Mouse (Mus musculus): Measurements from ENCODE around the gene Foxr1. TPM values are rescaled to one million over a fixed set of nuclear protein-coding genes. Genes with fewer than 3 reads are reported as not detected.
A peak's percentile ranks its signal among the peaks of the same experiment; 100 is the strongest.
"Not testable (repeated sequence)": the region's sequence is repeated elsewhere in the genome, so short reads cannot be mapped to it uniquely, and the experiment has no call there.

Gene Foxr1
- polyA plus RNA-seq, 1 experiment from 2014 or later, result not detected

- H3K4me2 ChIP-seq (ENCODE audit: low read depth, low read length), result no peak overlapping the region
- H3K27me3 ChIP-seq (ENCODE audit: control insufficient read depth, insufficient read depth, low read length), result no peaks in the 10 kb centered on the region
- no peak overlapping the region for H3K27ac ChIP-seq (ENCODE audit: low read depth, low read length)
- no peak for ATAC-seq (ENCODE audit: low read depth)
- peaks cover 11% of the 10 kb centered on the region; the same call in 1 of the 2 replicates for H3K4me1 ChIP-seq (ENCODE audit: control insufficient read depth, insufficient read depth, low read length)
- H3K9ac ChIP-seq (replicated peaks; ENCODE audit: low read depth, low read length), result no peak overlapping the region
- peaks cover 40% of the 10 kb centered on the region for H3K36me3 ChIP-seq (ENCODE audit: control insufficient read depth, insufficient read depth, low read length)
- H3K9me3 ChIP-seq (ENCODE audit: control insufficient read depth, low read length), result no peaks in the 10 kb centered on the region
- no peak overlapping the region for H3K4me3 ChIP-seq (ENCODE audit: low read depth, low read length)
- 89% methylated on average over 2 of the region's 2 CpGs for WGBS
These were observed 30.1 kb downstream of the Foxr1 start for GRCm38 (mm10) chr9:44410647-44411336.

GRCm38 (mm10) chr9:44408693-44409092, 32.2 kb downstream of the Foxr1 start:
- H3K27ac ChIP-seq (ENCODE audit: low read depth, low read length); H3K9ac ChIP-seq (replicated peaks; ENCODE audit: low read depth, low read length); H3K9me3 ChIP-seq (ENCODE audit: control insufficient read depth, low read length); ATAC-seq (ENCODE audit: low read depth); H3K27me3 ChIP-seq (ENCODE audit: control insufficient read depth, insufficient read depth, low read length): not testable (repeated sequence)
- Histone ChIP-seq H3K4me2 (ENCODE audit: low read depth, low read length) (peak overlapping the region; percentile 72), H3K4me3 (ENCODE audit: low read depth, low read length) (peak overlapping the region; percentile 77), H3K36me3 (ENCODE audit: control insufficient read depth, insufficient read depth, low read length) (peaks cover 53% of the 10 kb centered on the region), H3K4me1 (ENCODE audit: control insufficient read depth, insufficient read depth, low read length) (peaks cover 13% of the 10 kb centered on the region; the same call in 1 of the 2 replicates)
- WGBS, result 81% methylated on average over 9 of the region's 9 CpGs

GRCm38 (mm10) chr9:44407752-44408097, 33.2 kb downstream of the Foxr1 start:
- H3K4me2 ChIP-seq (ENCODE audit: low read depth, low read length), result peak overlapping the region; percentile 72
- ATAC-seq (ENCODE audit: low read depth), result no peak
- peaks cover 13% of the 10 kb centered on the region; the same call in 1 of the 2 replicates for H3K4me1 ChIP-seq (ENCODE audit: control insufficient read depth, insufficient read depth, low read length)
- WGBS, result under 1% methylated on average over 22 of the region's 24 CpGs
- peaks cover 55% of the 10 kb centered on the region for H3K36me3 ChIP-seq (ENCODE audit: control insufficient read depth, insufficient read depth, low read length)
- peak overlapping the region; percentile 77 for H3K4me3 ChIP-seq (ENCODE audit: low read depth, low read length)
- peak overlapping the region; percentile 95 for H3K27ac ChIP-seq (ENCODE audit: low read depth, low read length)
- H3K27me3 ChIP-seq (ENCODE audit: control insufficient read depth, insufficient read depth, low read length), result no peaks in the 10 kb centered on the region
- H3K9me3 ChIP-seq (ENCODE audit: control insufficient read depth, low read length), result no peaks in the 10 kb centered on the region
- H3K9ac ChIP-seq (replicated peaks; ENCODE audit: low read depth, low read length), result peak overlapping the region; percentile 83

- under 1% methylated on average over 51 of the region's 51 CpGs for WGBS
- no peaks in the 10 kb centered on the region for H3K9me3 ChIP-seq (ENCODE audit: control insufficient read depth, low read length)
- peak within 1 kb of the TSS; percentile 77 for H3K4me3 ChIP-seq (ENCODE audit: low read depth, low read length)
- H3K27ac ChIP-seq (ENCODE audit: low read depth, low read length), result peak within 1 kb of the TSS; percentile 95
- peaks cover 57% of the 10 kb centered on the region for H3K36me3 ChIP-seq (ENCODE audit: control insufficient read depth, insufficient read depth, low read length)
- ATAC-seq (ENCODE audit: low read depth), result peak; percentile 96
- H3K4me1 ChIP-seq (ENCODE audit: control insufficient read depth, insufficient read depth, low read length), result peaks cover 13% of the 10 kb centered on the region; the same call in 1 of the 2 replicates
- H3K9ac ChIP-seq (replicated peaks; ENCODE audit: low read depth, low read length), result peak within 1 kb of the TSS; percentile 83
- H3K27me3 ChIP-seq (ENCODE audit: control insufficient read depth, insufficient read depth, low read length), result no peaks in the 10 kb centered on the region
- peak within 1 kb of the TSS; percentile 72 for H3K4me2 ChIP-seq (ENCODE audit: low read depth, low read length)
These were observed 33.8 kb downstream of the Foxr1 start, which contains the start of the genes Rps25 and Trappc4 for GRCm38 (mm10) chr9:44406906-44407751. TSS of gene Rps25 (plus strand) at chr9:44407139. TSS of gene Trappc4 (minus strand) at chr9:44407600.

GRCm38 (mm10) chr9:44405011-44405410, 35.9 kb downstream of the Foxr1 start:
- H3K9ac ChIP-seq (replicated peaks; ENCODE audit: low read depth, low read length), result no peak overlapping the region
- 88% methylated on average over 3 of the region's 3 CpGs for WGBS
- peaks cover 58% of the 10 kb centered on the region for H3K36me3 ChIP-seq (ENCODE audit: control insufficient read depth, insufficient read depth, low read length)
- no peak overlapping the region for H3K4me2 ChIP-seq (ENCODE audit: low read depth, low read length)
- no peak overlapping the region for H3K4me3 ChIP-seq (ENCODE audit: low read depth, low read length)
- no peaks in the 10 kb centered on the region for H3K9me3 ChIP-seq (ENCODE audit: control insufficient read depth, low read length)
- H3K27ac ChIP-seq (ENCODE audit: low read depth, low read length), result no peak overlapping the region
- no peaks in the 10 kb centered on the region for H3K27me3 ChIP-seq (ENCODE audit: control insufficient read depth, insufficient read depth, low read length)
- no peak for ATAC-seq (ENCODE audit: low read depth)
- peaks cover 13% of the 10 kb centered on the region; the same call in 1 of the 2 replicates for H3K4me1 ChIP-seq (ENCODE audit: control insufficient read depth, insufficient read depth, low read length)

GRCm38 (mm10) chr9:44401081-44401480, 39.9 kb downstream of the Foxr1 start:
- H3K4me2 ChIP-seq (ENCODE audit: low read depth, low read length), result no peak overlapping the region
- no peaks in the 10 kb centered on the region for H3K27me3 ChIP-seq (ENCODE audit: control insufficient read depth, insufficient read depth, low read length)
- H3K9ac ChIP-seq (replicated peaks; ENCODE audit: low read depth, low read length), result no peak overlapping the region
- H3K27ac ChIP-seq (ENCODE audit: low read depth, low read length), result no peak overlapping the region
- peaks cover 24% of the 10 kb centered on the region for H3K4me1 ChIP-seq (ENCODE audit: control insufficient read depth, insufficient read depth, low read length)
- H3K36me3 ChIP-seq (ENCODE audit: control insufficient read depth, insufficient read depth, low read length), result peaks cover 49% of the 10 kb centered on the region
- H3K9me3 ChIP-seq (ENCODE audit: control insufficient read depth, low read length), result no peaks in the 10 kb centered on the region
- H3K4me3 ChIP-seq (ENCODE audit: low read depth, low read length), result no peak overlapping the region
- ATAC-seq (ENCODE audit: low read depth), result no peak
- 91% methylated on average over 4 of the region's 4 CpGs for WGBS

GRCm38 (mm10) chr9:44399795-44400114, 41.2 kb downstream of the Foxr1 start:
- peaks cover 42% of the 10 kb centered on the region for H3K36me3 ChIP-seq (ENCODE audit: control insufficient read depth, insufficient read depth, low read length)
- peaks cover 19% of the 10 kb centered on the region for H3K4me1 ChIP-seq (ENCODE audit: control insufficient read depth, insufficient read depth, low read length)
- peak overlapping the region; percentile 91 for H3K4me2 ChIP-seq (ENCODE audit: low read depth, low read length)
- ATAC-seq (ENCODE audit: low read depth), result no peak
- no peaks in the 10 kb centered on the region for H3K9me3 ChIP-seq (ENCODE audit: control insufficient read depth, low read length)
- no peak overlapping the region for H3K9ac ChIP-seq (replicated peaks; ENCODE audit: low read depth, low read length)
- 93% methylated on average over 6 of the region's 6 CpGs for WGBS
- no peaks in the 10 kb centered on the region for H3K27me3 ChIP-seq (ENCODE audit: control insufficient read depth, insufficient read depth, low read length)
- no peak overlapping the region for H3K4me3 ChIP-seq (ENCODE audit: low read depth, low read length)
- no peak overlapping the region for H3K27ac ChIP-seq (ENCODE audit: low read depth, low read length)

- 81% methylated on average over 13 of the region's 13 CpGs for WGBS
- Histone ChIP-seq H3K9ac (replicated peaks; ENCODE audit: low read depth, low read length) (peak overlapping the region; percentile 76; the same call in 1 of the 2 replicates), H3K27me3 (ENCODE audit: control insufficient read depth, insufficient read depth, low read length) (no peaks in the 10 kb centered on the region), H3K9me3 (ENCODE audit: control insufficient read depth, low read length) (no peaks in the 10 kb centered on the region), H3K36me3 (ENCODE audit: control insufficient read depth, insufficient read depth, low read length) (peaks cover 37% of the 10 kb centered on the region), H3K4me2 (ENCODE audit: low read depth, low read length) (peak overlapping the region; percentile 91), H3K4me1 (ENCODE audit: control insufficient read depth, insufficient read depth, low read length) (peaks cover 19% of the 10 kb centered on the region), H3K27ac (ENCODE audit: low read depth, low read length) (0 out of 2 replicates have a peak overlapping the region, but pooled peaks have one; percentile 10), H3K4me3 (ENCODE audit: low read depth, low read length) (peak overlapping the region; percentile 87)
- no peak for ATAC-seq (ENCODE audit: low read depth)
These were observed 41.7 kb downstream of the Foxr1 start for GRCm38 (mm10) chr9:44399114-44399794.

All from neural tube, embryonic 14.5 days (tissue).